ENCODE assay signal across 10 mouse cellular contexts in genomic region chr2:26475505-26476430, GRCm38 (mm10). TPM values are rescaled to one million over a fixed set of nuclear protein-coding genes. Genes with fewer than 3 reads are reported as not detected.
DNase-seq lines count a peak whose midpoint lies in the region; ATAC-seq and TF ChIP-seq lines count a peak whose summit lies in the region.
"Had no signal": no experiment of that assay in that cellular context is flagged by ENCODE, and none has a peak within 500 bp of the region (broad histone marks: within the 10 kb centered on the region; RNA-seq: fewer than 3 reads in every experiment).

No protein-coding gene starts in this region.

- H3K9ac ChIP-seq in kidney, postnatal 0 days (ENCODE audit: low read depth, low read length) = no peak overlapping the region
- 0 out of 2 replicates have a peak overlapping the region, but pooled peaks have one; percentile 5 for H3K9ac ChIP-seq in embryonic facial prominence, embryonic 12.5 days
- no peak overlapping the region for H3K9ac ChIP-seq in intestine, postnatal 0 days (ENCODE audit: low read depth, low read length)
- H3K9ac ChIP-seq in neural tube, embryonic 12.5 days = 0 out of 2 replicates have a peak overlapping the region, but pooled peaks have one; percentile 23

- ATAC-seq in kidney, postnatal 0 days (replicated peaks; ENCODE audit: low FRiP score, low read depth) = no peak
- ATAC-seq in embryonic facial prominence, embryonic 12.5 days (ENCODE audit: insufficient number of reproducible peaks, insufficient read depth, low FRiP score, low TSS enrichment) = no peak
- ATAC-seq in intestine, postnatal 0 days = no peak
- ATAC-seq in neural tube, embryonic 12.5 days (ENCODE audit: low FRiP score, low read depth) = peak; percentile 75

- H3K9me3 ChIP-seq in kidney, postnatal 0 days (replicated peaks; ENCODE audit: low read length) = no peaks in the 10 kb centered on the region
- no peaks in the 10 kb centered on the region for H3K9me3 ChIP-seq in embryonic facial prominence, embryonic 12.5 days
- H3K9me3 ChIP-seq in intestine, postnatal 0 days (ENCODE audit: control insufficient read depth) = no peaks in the 10 kb centered on the region
- H3K9me3 ChIP-seq in neural tube, embryonic 12.5 days = no peaks in the 10 kb centered on the region
- H3K9me3 ChIP-seq: G1E had no signal

- TF ChIP-seq CTCF in kidney, postnatal 0 days (IDR thresholded peaks at IDR 0.05; ENCODE audit: low read depth) = no peak
- TF ChIP-seq CTCF in intestine, postnatal 0 days (IDR thresholded peaks at IDR 0.05; ENCODE audit: low read depth) = peak; percentile 9; the same call in 1 of the 2 replicates

- no peak overlapping the region for H3K4me3 ChIP-seq in kidney, postnatal 0 days (replicated peaks; ENCODE audit: low read depth, low read length)
- no peak overlapping the region for H3K4me3 ChIP-seq in embryonic facial prominence, embryonic 12.5 days
- H3K4me3 ChIP-seq in intestine, postnatal 0 days (ENCODE audit: low read depth, low read length) = no peak overlapping the region
- no peak overlapping the region for H3K4me3 ChIP-seq in neural tube, embryonic 12.5 days

- no peak overlapping the region for H3K4me2 ChIP-seq in kidney, postnatal 0 days (ENCODE audit: low read length)
- H3K4me2 ChIP-seq in embryonic facial prominence, embryonic 12.5 days (replicated peaks) = no peak overlapping the region
- H3K4me2 ChIP-seq in intestine, postnatal 0 days (replicated peaks; ENCODE audit: low read depth) = no peak overlapping the region
- H3K4me2 ChIP-seq in neural tube, embryonic 12.5 days (replicated peaks) = no peak overlapping the region

- H3K36me3 ChIP-seq in kidney, postnatal 0 days (ENCODE audit: insufficient read depth, low read length) = peaks cover 89% of the 10 kb centered on the region
- peaks cover 90% of the 10 kb centered on the region for H3K36me3 ChIP-seq in embryonic facial prominence, embryonic 12.5 days
- H3K36me3 ChIP-seq in intestine, postnatal 0 days (ENCODE audit: control insufficient read depth, insufficient read depth) = peaks cover 82% of the 10 kb centered on the region
- peaks cover 99% of the 10 kb centered on the region for H3K36me3 ChIP-seq in neural tube, embryonic 12.5 days
- H3K36me3 ChIP-seq: G1E had no signal

- 76% methylated on average over 13 of the region's 13 CpGs for WGBS in kidney, postnatal 0 days
- WGBS in embryonic facial prominence, embryonic 12.5 days = 72% methylated on average over 13 of the region's 13 CpGs
- 70% methylated on average over 13 of the region's 13 CpGs for whole genome bisulfite sequencing in intestine, postnatal 0 days
- 67% methylated on average over 13 of the region's 13 CpGs for WGBS in neural tube, embryonic 12.5 days

- H3K4me1 ChIP-seq in kidney, postnatal 0 days (replicated peaks; ENCODE audit: insufficient read depth, low read length) = no peaks in the 10 kb centered on the region
- H3K4me1 ChIP-seq in embryonic facial prominence, embryonic 12.5 days = 0 out of 2 replicates have a peak, but pooled peaks cover 7% of the 10 kb centered on the region
- H3K4me1 ChIP-seq in intestine, postnatal 0 days (replicated peaks; ENCODE audit: control insufficient read depth, insufficient read depth, low read length) = no peaks in the 10 kb centered on the region
- peaks cover 60% of the 10 kb centered on the region for H3K4me1 ChIP-seq in neural tube, embryonic 12.5 days

- no peak for DNase-seq in kidney, postnatal 0 days (ENCODE audit: low spot score)
- no peak for DNase-seq in kidney, adult 8-10 months
- DNase-seq in adrenal gland, postnatal 25 days = no peak
- DNase-seq in adrenal gland, adult 18-20 months (ENCODE audit: low spot score in 2 of 2) = no peak
- DNase-seq in gastrocnemius, postnatal 4 days (ENCODE audit: low spot score in 2 of 2) = no peak
- DNase-seq: thymus, adult 18-20 months had no signal

- H3K27ac ChIP-seq in kidney, postnatal 0 days = peak overlapping the region; percentile 82
- peak overlapping the region; percentile 55; the same call in 1 of the 2 replicates for H3K27ac ChIP-seq in embryonic facial prominence, embryonic 12.5 days
- 0 out of 2 replicates have a peak overlapping the region, but pooled peaks have one; percentile 36 for H3K27ac ChIP-seq in intestine, postnatal 0 days (ENCODE audit: low read depth, low read length)
- H3K27ac ChIP-seq in neural tube, embryonic 12.5 days = peak overlapping the region; percentile 51

- H3K27me3 ChIP-seq in kidney, postnatal 0 days (ENCODE audit: insufficient read depth, low read length) = no peaks in the 10 kb centered on the region
- H3K27me3 ChIP-seq in embryonic facial prominence, embryonic 12.5 days = no peaks in the 10 kb centered on the region
- no peaks in the 10 kb centered on the region for H3K27me3 ChIP-seq in intestine, postnatal 0 days (replicated peaks; ENCODE audit: control insufficient read depth, insufficient read depth, low read length)
- no peaks in the 10 kb centered on the region for H3K27me3 ChIP-seq in neural tube, embryonic 12.5 days (replicated peaks)

RNA-seq across cellular contexts. Expression of gene Sec16a, which starts 30.8 kb away (rescaled TPM):
- polyA plus RNA-seq in kidney, postnatal 0 days (2015; fragmentation: Nextera tagmentation; extraction: Ambion mirVana) = 16.4 and 16.6 TPM in 2 replicates
- polyA plus RNA-seq in embryonic facial prominence, embryonic 12.5 days (2016; fragmentation: Nextera tagmentation; extraction: Ambion mirVana) = 26.2 and 28.3 TPM in 2 replicates
- polyA plus RNA-seq in intestine, postnatal 0 days (2015; fragmentation: Nextera tagmentation; extraction: Ambion mirVana) = 17.4 and 18.3 TPM in 2 replicates
- polyA plus RNA-seq in neural tube, embryonic 12.5 days (2016; fragmentation: Nextera tagmentation; extraction: Ambion mirVana) = 26.0 and 26.3 TPM in 2 replicates
- 62.7 and 63.4 TPM in 2 replicates for total RNA-seq in adrenal gland, postnatal 25 days (2021)
- total RNA-seq in adrenal gland, adult 18-20 months (2021) = 10 to 100 TPM; 52.2 to 69.1 TPM
- 10 to 100 TPM; 40.9 to 45.4 TPM for total RNA-seq in gastrocnemius, postnatal 4 days (2021)

RNA-seq across cellular contexts. Expression of gene Notch1, which starts 40.7 kb away (rescaled TPM):
- 12.1 and 12.9 TPM in 2 replicates for polyA plus RNA-seq in kidney, postnatal 0 days (2015; fragmentation: Nextera tagmentation; extraction: Ambion mirVana)
- 16.4 and 20.3 TPM in 2 replicates for polyA plus RNA-seq in embryonic facial prominence, embryonic 12.5 days (2016; fragmentation: Nextera tagmentation; extraction: Ambion mirVana)
- polyA plus RNA-seq in intestine, postnatal 0 days (2015; fragmentation: Nextera tagmentation; extraction: Ambion mirVana) = 3.6 and 3.7 TPM in 2 replicates
- 44.7 and 48.2 TPM in 2 replicates for polyA plus RNA-seq in neural tube, embryonic 12.5 days (2016; fragmentation: Nextera tagmentation; extraction: Ambion mirVana)
- total RNA-seq in adrenal gland, postnatal 25 days (2021) = 17.7 and 24.8 TPM in 2 replicates
- total RNA-seq in adrenal gland, adult 18-20 months (2021) = 10 to 100 TPM; 21.5 to 22.0 TPM
- 10 to 100 TPM; 48.4 to 52.9 TPM for total RNA-seq in gastrocnemius, postnatal 4 days (2021)

Comparison
In these comparisons a context has a peak if more than half of its experiments do, and no peak if none do; other contexts are left out.
1. H3K9ac ChIP-seq: peak in embryonic facial prominence, embryonic 12.5 days (single experiment) and neural tube, embryonic 12.5 days (single experiment); none in kidney, postnatal 0 days (single experiment) and intestine, postnatal 0 days (single experiment).
2. Peak in every context shown above with its lines, with median percentiles within 50 percentile points of each other: H3K27ac ChIP-seq.